Mouse (Mus musculus) megakaryocyte, embryonic 14.5 days (primary cell): ENCODE data around the gene Por.

Source experiments
- FLI1 ChIP-seq: IDR thresholded peaks from 2 replicates; pipeline ENCODE4 v1.6.1; 2012; ENCODE audit warnings: low read length, inconsistent platforms, mixed read lengths
- GATA1 ChIP-seq: IDR thresholded peaks from 3 replicates; pipeline ENCODE4 v1.6.1; 2012; ENCODE audit warnings: mixed read lengths, low read length, inconsistent platforms, borderline replicate concordance

GRCm38 (mm10) chr5:135697711-135698111 is 27.9 kb downstream of the Por start:
- TF ChIP-seq GATA1: no peak
- TF ChIP-seq FLI1: no peak
